Mouse (Mus musculus): ENCODE measurements around the gene Zmat5.

Zmat5 gene

GRCm38 (mm10) chr11:4783116-4783515 is 78.6 kb downstream of the Zmat5 start:
- no peak for DNase-seq (ENCODE audit: low spot score)

GRCm38 (mm10) chr11:4784629-4785142 is 80.2 kb downstream of the Zmat5 start:
- DNase-seq (ENCODE audit: low spot score), result no peak

All from yolk sac, embryonic 10.5 days (tissue).